Mouse (Mus musculus): Measurements from ENCODE around the gene Efna2.
A peak's percentile ranks its signal among the peaks of the same experiment; 100 is the strongest.

- TF ChIP-seq CTCF (IDR thresholded peaks at IDR 0.05; ENCODE audit: borderline replicate concordance, extremely low read depth, insufficient read depth, insufficient read length) (no peak), POLR2A (IDR thresholded peaks at IDR 0.05; ENCODE audit: borderline replicate concordance, extremely low read depth, insufficient read depth, insufficient read length, poor library complexity, severe bottlenecking) (peak; percentile 72; the same call in 1 of the 2 replicates)
These were observed 29.7 kb upstream of the Efna2 start for GRCm38 (mm10) chr10:80149291-80150225.
